Mouse (Mus musculus): ENCODE measurements around the gene Arhgap15. TPM values are rescaled to one million over a fixed set of nuclear protein-coding genes. Genes with fewer than 3 reads are reported as not detected.

The Arhgap15 gene
- total RNA-seq, 1 experiment = not detected

GRCm38 (mm10) chr2:44438070-44438469 lies 689.4 kb downstream of the Arhgap15 start:
- TF ChIP-seq MAFK (IDR thresholded peaks at IDR 0.05; ENCODE audit: insufficient read depth, low read depth, low read length) (no peak), HCFC1 (IDR thresholded peaks at IDR 0.05; ENCODE audit: borderline replicate concordance, insufficient read depth, low read length) (no peak), ZNF384 (IDR thresholded peaks at IDR 0.05; ENCODE audit: low read depth, low read length) (no peak), CHD2 (IDR thresholded peaks at IDR 0.05; ENCODE audit: low read depth, low read length) (no peak), ZC3H11A (IDR thresholded peaks at IDR 0.05; ENCODE audit: borderline replicate concordance, low read depth, low read length) (no peak)
- H3K9me3 ChIP-seq (ENCODE audit: control insufficient read depth, insufficient read depth, low read depth, low read length) = no peaks in the 10 kb centered on the region; the same call in 1 of the 2 replicates
- no peak overlapping the region for H3K9ac ChIP-seq (ENCODE audit: insufficient read depth, low read depth, low read length, poor library complexity, severe bottlenecking)
- H3K4me1 ChIP-seq (ENCODE audit: control insufficient read depth in 2 of 2, insufficient read depth in 2 of 2, low read length in 2 of 2, poor library complexity in 1 of 2) = no peaks in the 10 kb centered on the region
- H3K27ac ChIP-seq (ENCODE audit: insufficient read depth, low read depth, low read length, poor library complexity, severe bottlenecking) = no peak overlapping the region
- in situ Hi-C loops (cut with MboI; ENCODE audit: low sequenced_read_pairs in 2 of 2, unreplicated experiment in 2 of 2) = no loop called here
- H3K4me3 ChIP-seq (ENCODE audit: insufficient read depth in 1 of 2, low read depth in 1 of 2, low read length in 2 of 2, poor library complexity in 1 of 2, severe bottlenecking in 1 of 2) = no peak overlapping the region
- no peaks in the 10 kb centered on the region for H3K36me3 ChIP-seq (ENCODE audit: control insufficient read depth, insufficient read depth, low read length, poor library complexity, severe bottlenecking)
- DNase-seq (ENCODE audit: low read depth, low spot score) = no peak

- H3K4me1 ChIP-seq (ENCODE audit: control insufficient read depth in 2 of 2, insufficient read depth in 2 of 2, low read length in 2 of 2, poor library complexity in 1 of 2) = no peaks in the 10 kb centered on the region
- no peak overlapping the region for H3K4me3 ChIP-seq (ENCODE audit: insufficient read depth in 1 of 2, low read depth in 1 of 2, low read length in 2 of 2, poor library complexity in 1 of 2, severe bottlenecking in 1 of 2)
- TF ChIP-seq HCFC1 (IDR thresholded peaks at IDR 0.05; ENCODE audit: borderline replicate concordance, insufficient read depth, low read length) = no peak
- TF ChIP-seq ZC3H11A (IDR thresholded peaks at IDR 0.05; ENCODE audit: borderline replicate concordance, low read depth, low read length) = no peak
- no peak for TF ChIP-seq ZNF384 (IDR thresholded peaks at IDR 0.05; ENCODE audit: low read depth, low read length)
- no peak for TF ChIP-seq MAFK (IDR thresholded peaks at IDR 0.05; ENCODE audit: insufficient read depth, low read depth, low read length)
- no peak for TF ChIP-seq CHD2 (IDR thresholded peaks at IDR 0.05; ENCODE audit: low read depth, low read length)
- no peak overlapping the region for H3K27ac ChIP-seq (ENCODE audit: insufficient read depth, low read depth, low read length, poor library complexity, severe bottlenecking)
- in situ Hi-C loops (cut with MboI; ENCODE audit: low sequenced_read_pairs in 2 of 2, unreplicated experiment in 2 of 2) = no loop called here
- H3K36me3 ChIP-seq (ENCODE audit: control insufficient read depth, insufficient read depth, low read length, poor library complexity, severe bottlenecking) = no peaks in the 10 kb centered on the region
- no peak for DNase-seq (ENCODE audit: low read depth, low spot score)
- H3K9ac ChIP-seq (ENCODE audit: insufficient read depth, low read depth, low read length, poor library complexity, severe bottlenecking) = no peak overlapping the region
- H3K9me3 ChIP-seq (ENCODE audit: control insufficient read depth, insufficient read depth, low read depth, low read length) = no peaks in the 10 kb centered on the region; the same call in 1 of the 2 replicates
These were observed 696.3 kb downstream of the Arhgap15 start for GRCm38 (mm10) chr2:44444938-44445337.

Other genes starting within 250 kb of the Arhgap15 start
- 0.42 and 0.45 TPM in 2 replicates for gene Kynu, start 193.5 kb upstream of the Arhgap15 start, total RNA-seq (2012; rRNA removed)